Mouse (Mus musculus) myocyte (in vitro differentiated cells): Measurements from ENCODE around the gene C2cd4d. TPM values are rescaled to one million over a fixed set of nuclear protein-coding genes. Genes with fewer than 3 reads are reported as not detected.

ENCODE experiments used
- H3K27me3 ChIP-seq: one replicate; pipeline ENCODE4 v1.6.1; 2011; ENCODE audit not compliant: control insufficient read depth, insufficient read depth, insufficient read length
- H3K36me3 ChIP-seq: one replicate; pipeline ENCODE4 v1.6.1; 2011; ENCODE audit not compliant: control insufficient read depth, insufficient read depth
- H3K4me2 ChIP-seq: one replicate; pipeline ENCODE4 v1.6.1; 2011; ENCODE audit warnings: low read depth, control low read depth
- H3K4me3 ChIP-seq: one replicate; pipeline ENCODE4 v1.5.1; 2011; ENCODE audit warnings: mild to moderate bottlenecking, control low read depth, moderate library complexity
- H3K79me2 ChIP-seq: one replicate; pipeline ENCODE4 v1.6.1; 2011; ENCODE audit not compliant: control insufficient read depth, insufficient read depth
- H3ac ChIP-seq: one replicate; pipeline ENCODE4 v1.6.1; 2011; ENCODE audit not compliant: control insufficient read depth, insufficient read length
- CEBPB ChIP-seq: IDR thresholded peaks from 2 replicates; pipeline ENCODE4 v1.6.1; 2011; ENCODE audit warnings: mild to moderate bottlenecking, moderate library complexity; ENCODE audit not compliant: poor library complexity, insufficient read depth, severe bottlenecking
- E2F4 ChIP-seq: IDR thresholded peaks from one replicate; pipeline ENCODE4 v1.6.1; 2011; ENCODE audit warnings: mild to moderate bottlenecking, control low read depth, moderate library complexity; ENCODE audit not compliant: insufficient read depth
- MAX ChIP-seq: IDR thresholded peaks from one replicate; pipeline ENCODE4 v1.6.1; 2011; ENCODE audit warnings: low read depth, mild to moderate bottlenecking, control low read depth
- MYOD1 ChIP-seq, 3 experiments: IDR thresholded peaks; one replicate each; pipeline ENCODE4 v1.6.1; 2011; ENCODE audit warnings: control low read depth in 2 of 3, low read depth in 2 of 3, mild to moderate bottlenecking in 2 of 3, moderate library complexity in 1 of 3; ENCODE audit not compliant: insufficient read length in 2 of 3, control insufficient read depth in 1 of 3
- MYOG ChIP-seq, 3 experiments: IDR thresholded peaks; one replicate each; pipeline ENCODE4 v1.6.1; 2011; ENCODE audit warnings: control low read depth in 2 of 3, low read depth in 2 of 3, mild to moderate bottlenecking in 2 of 3; ENCODE audit not compliant: insufficient read length in 2 of 3, control insufficient read depth in 1 of 3, insufficient read depth in 1 of 3
- POLR2A ChIP-seq: IDR thresholded peaks from one replicate; pipeline ENCODE4 v1.6.1; 2011; ENCODE audit warnings: low read depth, mild to moderate bottlenecking, control low read depth, moderate library complexity; ENCODE audit not compliant: insufficient read length
- POLR2AphosphoS2 ChIP-seq: IDR thresholded peaks from one replicate; pipeline ENCODE4 v1.6.1; 2011; ENCODE audit warnings: low read depth, control low read depth; ENCODE audit not compliant: insufficient read length
- REST ChIP-seq: IDR thresholded peaks from one replicate; pipeline ENCODE4 v1.6.1; 2011; ENCODE audit warnings: mild to moderate bottlenecking, control low read depth, moderate library complexity; ENCODE audit not compliant: insufficient read depth, insufficient read length
- SRF ChIP-seq: IDR thresholded peaks from one replicate; pipeline ENCODE4 v1.6.1; 2011; ENCODE audit warnings: low read depth; ENCODE audit not compliant: control insufficient read depth, insufficient read length
- TCF12 ChIP-seq: IDR thresholded peaks from one replicate; pipeline ENCODE4 v1.6.1; 2011; ENCODE audit warnings: mild to moderate bottlenecking, control low read depth; ENCODE audit not compliant: poor library complexity, insufficient read depth, severe bottlenecking
- TCF3 ChIP-seq: IDR thresholded peaks from one replicate; pipeline ENCODE4 v1.6.1; 2011; ENCODE audit warnings: low read depth, control low read depth; ENCODE audit not compliant: insufficient read length
- USF1 ChIP-seq: IDR thresholded peaks from one replicate; pipeline ENCODE4 v1.6.1; 2011; ENCODE audit warnings: low read depth, mild to moderate bottlenecking, control low read depth, moderate library complexity
- polyA plus RNA-seq: library from polyadenylated mRNA; unstranded; fragments of >200 nt; fragmentation: generic; extraction: Trizol; gene quantifications from one replicate; pipeline ENCODE4 v1.2.1, GENCODE M21; 2012; ENCODE audit warnings: missing spikeins

The C2cd4d gene
- polyA plus RNA-seq, 1 experiment: not detected

DNA sequence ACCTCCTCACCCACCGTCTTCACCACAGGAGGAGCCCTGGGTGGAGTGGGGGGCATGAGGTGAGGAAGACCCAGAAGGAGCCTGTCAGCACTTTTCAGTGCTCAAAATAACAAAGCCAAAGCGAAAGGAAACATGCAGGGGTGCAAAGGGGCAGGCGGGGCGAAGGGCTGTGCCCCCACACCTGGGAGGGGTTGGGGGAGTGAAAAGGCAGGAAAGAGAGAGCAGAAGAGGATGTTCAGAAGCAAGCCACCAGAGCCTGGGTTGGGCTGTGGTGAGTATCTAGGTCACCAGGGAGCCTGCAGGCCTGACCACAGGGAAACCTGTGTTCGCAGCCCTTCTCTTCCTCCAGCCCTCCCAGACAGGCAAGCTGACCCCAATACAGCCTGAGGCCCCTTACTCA is 25.8 kb downstream of the C2cd4d start:
- Histone ChIP-seq H3K79me2 (no peaks in the 10 kb centered on the region), H3ac (no peak overlapping the region), H3K27me3 (peaks cover 5% of the 10 kb centered on the region), H3K4me3 (no peak overlapping the region), H3K36me3 (no peaks in the 10 kb centered on the region), H3K4me2 (no peak overlapping the region)
- TF ChIP-seq MYOG (IDR thresholded peaks at IDR 0.05; ENCODE audit: control insufficient read depth in 1 of 3, insufficient read depth in 1 of 3, insufficient read length in 2 of 3, low read depth in 2 of 3): no peak
- no peak for TF ChIP-seq USF1
- no peak for TF ChIP-seq SRF
- TF ChIP-seq TCF12: no peak
- no peak for TF ChIP-seq POLR2AphosphoS2
- no peak for TF ChIP-seq POLR2A
- TF ChIP-seq CEBPB: no peak
- TF ChIP-seq REST: no peak
- no peak for TF ChIP-seq MAX

GRCm38 (mm10) chr3:94389420-94389819 is 27.2 kb downstream of the C2cd4d start:
- TF ChIP-seq E2F4 (no peak), SRF (no peak), POLR2AphosphoS2 (no peak), POLR2A (no peak), MAX (no peak), TCF3 (no peak), USF1 (no peak)
- H3K4me2 ChIP-seq: no peak overlapping the region
- H3K36me3 ChIP-seq: no peaks in the 10 kb centered on the region
- H3K79me2 ChIP-seq: no peaks in the 10 kb centered on the region
- H3ac ChIP-seq: no peak overlapping the region
- H3K27me3 ChIP-seq: peaks cover 5% of the 10 kb centered on the region
- H3K4me3 ChIP-seq: no peak overlapping the region

- Histone ChIP-seq H3ac (no peak overlapping the region), H3K36me3 (no peaks in the 10 kb centered on the region), H3K79me2 (no peaks in the 10 kb centered on the region), H3K4me2 (no peak overlapping the region), H3K4me3 (no peak overlapping the region), H3K27me3 (peaks cover 5% of the 10 kb centered on the region)
- TF ChIP-seq TCF3 (no peak), CEBPB (no peak), MYOD1 (IDR thresholded peaks at IDR 0.05; ENCODE audit: control insufficient read depth in 1 of 3, insufficient read length in 2 of 3, low read depth in 2 of 3) (no peak), E2F4 (no peak), MYOG (IDR thresholded peaks at IDR 0.05; ENCODE audit: control insufficient read depth in 1 of 3, insufficient read depth in 1 of 3, insufficient read length in 2 of 3, low read depth in 2 of 3) (no peak), MAX (no peak), SRF (no peak), POLR2AphosphoS2 (no peak)
Measured at GRCm38 (mm10) chr3:94391001-94391400, 28.8 kb downstream of the C2cd4d start.

- Histone ChIP-seq H3K79me2 (no peaks in the 10 kb centered on the region), H3K4me2 (no peak overlapping the region), H3K27me3 (peaks cover 15% of the 10 kb centered on the region), H3K4me3 (no peak overlapping the region), H3K36me3 (no peaks in the 10 kb centered on the region), H3ac (no peak overlapping the region)
- no peak for TF ChIP-seq SRF
- no peak for TF ChIP-seq E2F4
- no peak for TF ChIP-seq MAX
- TF ChIP-seq USF1: no peak
- TF ChIP-seq REST: no peak
- TF ChIP-seq TCF3: no peak
- TF ChIP-seq POLR2AphosphoS2: no peak
- no peak for TF ChIP-seq TCF12
- TF ChIP-seq MYOD1 (IDR thresholded peaks at IDR 0.05; ENCODE audit: control insufficient read depth in 1 of 3, insufficient read length in 2 of 3, low read depth in 2 of 3): no peak
- no peak for TF ChIP-seq CEBPB
- no peak for TF ChIP-seq POLR2A
- no peak for TF ChIP-seq MYOG (IDR thresholded peaks at IDR 0.05; ENCODE audit: control insufficient read depth in 1 of 3, insufficient read depth in 1 of 3, insufficient read length in 2 of 3, low read depth in 2 of 3)
Measured at GRCm38 (mm10) chr3:94392128-94392527, 29.9 kb downstream of the C2cd4d start.

DNA sequence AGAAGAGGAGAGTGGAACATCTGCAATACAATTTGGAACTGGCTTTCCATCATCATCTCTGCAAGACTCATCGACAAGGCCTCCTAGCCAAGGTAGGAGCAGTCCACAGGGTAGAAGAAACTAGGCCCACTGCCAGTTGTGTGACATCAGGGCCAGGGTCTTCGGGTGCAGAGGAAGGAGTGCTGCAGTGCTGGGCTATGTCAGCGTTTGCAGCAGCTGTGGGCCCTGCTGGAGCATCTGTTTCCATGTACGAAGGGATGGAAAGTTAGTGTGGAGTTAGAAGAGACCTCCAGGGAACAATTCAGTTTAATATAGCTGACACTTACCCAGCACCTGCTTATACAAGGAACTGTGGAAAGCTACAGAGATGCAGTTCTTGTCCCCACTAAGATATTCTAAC is 30.8 kb downstream of the C2cd4d start:
- TF ChIP-seq MYOD1 (IDR thresholded peaks at IDR 0.05; ENCODE audit: control insufficient read depth in 1 of 3, insufficient read length in 2 of 3, low read depth in 2 of 3) (no peak), USF1 (no peak), TCF3 (no peak), SRF (no peak), E2F4 (no peak), REST (no peak), POLR2AphosphoS2 (no peak), MAX (no peak), CEBPB (no peak), POLR2A (no peak), MYOG (IDR thresholded peaks at IDR 0.05; ENCODE audit: control insufficient read depth in 1 of 3, insufficient read depth in 1 of 3, insufficient read length in 2 of 3, low read depth in 2 of 3) (no peak), TCF12 (no peak)
- peaks cover 16% of the 10 kb centered on the region for H3K27me3 ChIP-seq

More for the DNA sequence above, 30.8 kb downstream of the C2cd4d start:
- Histone ChIP-seq H3K4me2 (no peak overlapping the region), H3K36me3 (no peaks in the 10 kb centered on the region), H3K4me3 (no peak overlapping the region), H3K79me2 (no peaks in the 10 kb centered on the region), H3ac (no peak overlapping the region)
